Mouse (Mus musculus) heart, embryonic 15.5 days (tissue): Measurements from ENCODE around the gene Nkx2-3. TPM values are rescaled to one million over a fixed set of nuclear protein-coding genes. Genes with fewer than 3 reads are reported as not detected.

Source experiments
- ATAC-seq: fragments of 200-750 bp; cut with Nextera tagmentation; replicated peaks from 2 replicates; pipeline ENCODE4 v1.8.0; 2017; ENCODE audit warnings: low read depth, moderate TSS enrichment; ENCODE audit not compliant: insufficient number of reproducible peaks, insufficient read depth, low FRiP score
- H3K27ac ChIP-seq: fragments of 300-500 bp; sonication (generic); 2 replicates; pipeline ENCODE4 v1.5.1; 2015; ENCODE audit warnings: mild to moderate bottlenecking, inconsistent platforms
- H3K27me3 ChIP-seq: fragments of 300-500 bp; sonication (generic); 2 replicates; pipeline ENCODE4 v1.6.1; 2015; ENCODE audit warnings: inconsistent platforms
- H3K36me3 ChIP-seq: fragments of 300-500 bp; sonication (generic); 2 replicates; pipeline ENCODE4 v1.6.1; 2015; ENCODE audit warnings: mild to moderate bottlenecking, inconsistent platforms
- H3K4me1 ChIP-seq: fragments of 300-500 bp; sonication (generic); replicated peaks from 2 replicates; pipeline ENCODE4 v1.6.1; 2015; ENCODE audit warnings: inconsistent platforms
- H3K4me2 ChIP-seq: fragments of 300-500 bp; sonication (generic); 2 replicates; pipeline ENCODE4 v1.6.1; 2015; ENCODE audit warnings: inconsistent platforms, mild to moderate bottlenecking, moderate library complexity
- H3K4me3 ChIP-seq: fragments of 300-500 bp; sonication (generic); 2 replicates; pipeline ENCODE4 v1.5.1; 2015; ENCODE audit warnings: mild to moderate bottlenecking, inconsistent platforms
- H3K9ac ChIP-seq: fragments of 300-500 bp; sonication (generic); 2 replicates; pipeline ENCODE4 v1.6.1; 2015; ENCODE audit warnings: mild to moderate bottlenecking, inconsistent platforms
- H3K9me3 ChIP-seq: fragments of 300-500 bp; sonication (generic); replicated peaks from 2 replicates; pipeline ENCODE4 v1.6.1; 2016; ENCODE audit warnings: inconsistent platforms
- WGBS: fragments of 180-500 bp; shearing (Covaris S2); methylation state at CpG from one replicate; pipeline ENCODE4 v1.1.7; 2015; ENCODE audit warnings: mixed read lengths; 5-methylcytosine and 5-hydroxymethylcytosine counted together
- polyA plus RNA-seq: library from polyadenylated mRNA; unstranded; fragments of >200 nt; fragmentation: Nextera tagmentation; extraction: Ambion mirVana; gene quantifications from 2 replicates; pipeline ENCODE4 v1.2.1, GENCODE M21; 2015

Nkx2-3 gene
- polyA plus RNA-seq, 1 experiment from 2014 or later: not detected

DNA sequence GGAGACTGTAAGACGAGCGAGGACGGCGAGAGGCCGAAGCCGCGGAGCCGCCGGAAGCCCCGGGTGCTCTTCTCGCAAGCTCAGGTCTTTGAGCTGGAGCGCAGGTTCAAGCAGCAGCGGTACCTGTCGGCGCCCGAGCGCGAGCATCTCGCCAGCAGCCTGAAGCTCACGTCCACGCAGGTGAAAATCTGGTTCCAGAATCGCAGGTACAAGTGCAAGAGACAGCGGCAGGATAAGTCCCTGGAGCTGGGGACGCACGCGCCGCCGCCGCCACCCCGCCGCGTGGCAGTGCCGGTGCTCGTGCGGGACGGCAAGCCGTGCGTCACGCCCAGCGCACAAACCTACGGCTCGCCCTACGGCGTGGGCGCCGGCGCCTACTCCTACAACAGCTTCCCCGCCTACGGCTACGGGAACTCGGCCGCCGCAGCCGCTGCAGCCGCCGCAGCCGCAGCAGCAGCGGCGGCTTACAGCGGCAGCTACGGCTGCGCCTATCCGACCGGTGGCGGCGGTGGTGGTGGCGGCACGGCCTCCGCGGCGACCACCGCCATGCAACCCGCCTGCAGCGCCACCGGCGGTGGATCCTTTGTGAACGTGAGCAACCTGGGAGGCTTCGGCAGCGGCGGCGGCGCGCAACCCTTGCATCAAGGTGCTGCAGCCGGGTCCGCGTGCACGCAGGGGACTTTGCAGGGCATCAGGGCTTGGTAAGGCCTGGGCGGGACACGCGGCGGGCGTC lies 2.4 kb downstream of the Nkx2-3 start:
- H3K36me3 ChIP-seq: no peaks in the 10 kb centered on the region
- H3K27ac ChIP-seq: no peak overlapping the region

DNA sequence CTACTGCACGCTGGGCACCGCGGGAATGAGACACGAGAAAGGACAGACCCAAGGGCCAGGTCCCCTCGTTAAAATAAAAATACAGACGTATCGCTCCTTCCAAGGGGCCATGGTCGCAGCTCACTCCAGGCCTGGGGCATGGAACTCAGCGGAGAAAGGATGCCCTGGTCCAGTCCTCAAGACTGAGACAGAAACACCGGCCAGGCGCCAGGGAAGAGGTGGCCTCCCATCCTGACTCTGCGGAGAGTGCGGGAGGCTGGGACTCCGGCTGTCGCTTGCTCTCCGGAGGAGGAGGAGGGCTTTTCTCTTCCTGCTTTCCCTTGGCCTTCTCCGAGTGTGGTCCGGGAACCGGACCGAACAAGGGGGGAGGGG lies 2.9 kb downstream of the Nkx2-3 start:
- no peak for ATAC-seq
- Histone ChIP-seq H3K4me3 (peak overlapping the region; percentile 34), H3K4me1 (peaks cover 42% of the 10 kb centered on the region), H3K36me3 (no peaks in the 10 kb centered on the region), H3K27me3 (peaks cover 99% of the 10 kb centered on the region), H3K9ac (no peak overlapping the region), H3K27ac (no peak overlapping the region), H3K9me3 (no peaks in the 10 kb centered on the region), H3K4me2 (peak overlapping the region; percentile 63)
- WGBS: under 1% methylated on average over 20 of the region's 20 CpGs

More for the DNA sequence above, 2.4 kb downstream of the Nkx2-3 start:
- no peak for ATAC-seq
- H3K9ac ChIP-seq: no peak overlapping the region
- peaks cover 45% of the 10 kb centered on the region for H3K4me1 ChIP-seq
- peak overlapping the region; percentile 63 for H3K4me2 ChIP-seq
- under 1% methylated on average over 89 of the region's 92 CpGs for WGBS
- H3K9me3 ChIP-seq: no peaks in the 10 kb centered on the region
- peaks cover 99% of the 10 kb centered on the region for H3K27me3 ChIP-seq
- H3K4me3 ChIP-seq: peak overlapping the region; percentile 34

DNA sequence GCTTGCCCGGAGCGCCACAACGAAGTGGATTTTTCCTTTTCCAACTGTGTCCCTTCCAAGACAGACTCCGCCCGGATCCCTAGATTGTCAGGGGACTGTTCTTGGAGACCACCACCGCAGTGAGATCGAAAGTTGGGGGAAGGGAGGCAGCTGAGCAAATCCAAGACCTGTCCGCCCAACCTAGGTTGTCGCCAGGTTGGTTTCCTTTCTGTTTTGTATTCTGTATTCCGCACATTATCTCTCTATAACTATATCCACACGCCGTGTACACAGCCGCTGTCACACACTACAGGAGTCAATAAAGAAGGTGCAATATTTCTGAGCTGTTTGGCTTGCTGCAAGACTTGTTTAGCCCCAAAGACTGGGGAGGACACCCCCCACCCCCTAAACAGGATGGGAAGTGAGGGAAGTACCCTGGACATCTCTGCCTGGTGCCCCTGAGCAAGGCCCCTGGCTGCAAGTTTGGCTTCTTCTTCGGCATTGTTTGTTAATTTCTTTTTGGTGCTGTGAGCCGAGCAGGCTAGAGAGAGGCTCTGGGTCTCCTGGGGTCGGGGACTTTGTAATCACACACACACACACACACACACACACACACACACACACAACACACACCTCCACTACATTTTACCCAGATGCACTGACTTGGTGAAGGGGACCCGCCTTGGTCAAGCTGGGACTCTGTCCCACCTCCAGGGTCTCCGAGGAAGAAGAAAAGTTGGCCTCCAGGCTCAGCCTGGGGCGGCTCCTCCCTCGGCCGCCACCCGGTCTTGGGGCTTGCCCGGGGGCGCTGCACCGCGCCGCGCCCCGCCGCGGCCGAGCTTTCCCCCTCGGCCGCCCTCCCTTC lies 3.7 kb downstream of the Nkx2-3 start:
- Histone ChIP-seq H3K27ac (no peak overlapping the region), H3K4me1 (peaks cover 37% of the 10 kb centered on the region), H3K9me3 (no peaks in the 10 kb centered on the region), H3K36me3 (no peaks in the 10 kb centered on the region), H3K4me3 (peak overlapping the region; percentile 34), H3K4me2 (peak overlapping the region; percentile 63), H3K9ac (peak overlapping the region; percentile 29; the same call in 1 of the 2 replicates), H3K27me3 (peaks cover 99% of the 10 kb centered on the region)
- 0 out of 2 replicates have a peak, but pooled peaks have one; percentile 14 for ATAC-seq
- WGBS: under 1% methylated on average over 34 of the region's 34 CpGs

DNA sequence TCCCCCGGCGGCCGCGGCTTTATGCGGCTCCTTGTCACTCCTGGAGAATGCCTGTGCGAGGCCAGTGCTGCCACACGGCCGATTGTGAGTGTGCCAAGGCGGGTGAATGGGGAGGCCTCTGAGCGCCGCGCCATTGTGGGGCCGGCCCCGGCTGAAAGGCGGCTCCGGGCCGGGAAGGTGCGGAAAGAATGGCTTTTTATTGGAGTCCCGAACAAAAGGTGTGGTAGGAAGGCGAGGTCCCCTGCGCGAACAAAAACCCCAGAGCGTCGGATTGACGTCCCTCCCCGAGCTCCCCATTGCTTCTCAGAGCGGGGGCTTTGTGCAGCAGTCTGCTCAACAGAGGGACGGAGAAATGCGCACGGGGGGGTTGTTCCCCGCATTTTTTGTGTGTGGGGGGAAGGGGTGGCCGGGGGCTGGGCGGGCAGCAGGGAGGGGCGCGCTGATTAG lies 4.3 kb downstream of the Nkx2-3 start:
- peaks cover 37% of the 10 kb centered on the region for H3K4me1 ChIP-seq
- H3K4me3 ChIP-seq: peak overlapping the region; percentile 34
- peak overlapping the region; percentile 29; the same call in 1 of the 2 replicates for H3K9ac ChIP-seq
- 0 out of 2 replicates have a peak, but pooled peaks have one; percentile 25 for ATAC-seq
- no peak overlapping the region for H3K27ac ChIP-seq
- H3K4me2 ChIP-seq: peak overlapping the region; percentile 63
- no peaks in the 10 kb centered on the region for H3K36me3 ChIP-seq
- H3K27me3 ChIP-seq: peaks cover 99% of the 10 kb centered on the region
- 1% methylated on average over 35 of the region's 35 CpGs for WGBS
- H3K9me3 ChIP-seq: no peaks in the 10 kb centered on the region

DNA sequence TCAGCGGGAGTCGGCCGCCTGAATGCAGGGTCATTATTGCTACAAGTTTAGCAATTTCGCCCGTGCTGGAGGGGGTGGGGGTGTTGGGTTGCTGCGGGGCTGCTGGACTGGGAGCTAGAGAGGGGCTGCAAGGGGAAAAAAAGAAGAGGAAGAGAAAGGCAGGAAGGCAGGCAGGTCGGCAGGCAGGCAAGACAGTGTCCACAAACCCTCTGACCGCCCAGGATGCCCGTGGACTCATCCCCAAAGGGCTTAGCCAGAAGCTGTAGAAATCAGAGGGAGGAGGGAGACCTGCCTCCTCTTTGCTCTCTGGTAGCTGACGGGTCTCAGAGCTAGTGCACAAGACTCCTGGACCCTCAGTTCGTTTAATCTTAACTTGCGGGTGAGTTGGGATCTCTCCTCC lies 4.8 kb downstream of the Nkx2-3 start:
- WGBS: under 1% methylated on average over 12 of the region's 12 CpGs
- Histone ChIP-seq H3K36me3 (no peaks in the 10 kb centered on the region), H3K9me3 (no peaks in the 10 kb centered on the region), H3K4me2 (peak overlapping the region; percentile 63), H3K27me3 (peaks cover 99% of the 10 kb centered on the region), H3K4me3 (peak overlapping the region; percentile 34), H3K27ac (no peak overlapping the region), H3K9ac (no peak overlapping the region), H3K4me1 (peaks cover 35% of the 10 kb centered on the region)
- ATAC-seq: no peak

DNA sequence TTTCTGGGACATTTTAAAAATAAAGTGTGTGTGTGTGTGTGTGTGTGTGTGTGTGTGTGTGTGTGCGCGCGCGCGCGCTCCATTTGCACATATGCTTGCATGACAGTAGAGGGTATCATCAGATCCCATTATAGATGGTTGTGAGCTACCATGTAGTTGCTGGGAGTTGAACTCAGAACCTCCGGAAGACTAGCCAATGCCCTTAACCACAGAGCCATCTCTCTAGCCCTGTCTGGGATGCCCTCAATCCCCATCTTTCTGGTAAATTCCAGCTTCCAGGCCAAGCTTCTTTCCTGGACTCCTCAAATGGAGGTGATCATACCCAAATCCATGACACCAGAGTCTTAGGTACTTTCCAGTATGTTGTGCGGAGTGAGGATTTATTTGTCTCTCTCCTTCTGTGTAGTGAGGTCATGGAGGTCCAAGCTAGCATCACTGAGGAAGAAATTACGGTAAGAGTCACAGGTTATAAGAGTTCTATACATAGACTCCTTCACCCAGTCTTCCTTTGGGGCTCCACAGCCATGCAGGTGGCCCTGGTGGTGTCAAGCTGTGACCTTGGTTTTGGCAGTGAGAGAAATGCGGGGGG lies 5.7 kb downstream of the Nkx2-3 start:
- H3K27ac ChIP-seq: no peak overlapping the region
- 41% methylated on average over 10 of the region's 10 CpGs for WGBS
- H3K27me3 ChIP-seq: peaks cover 99% of the 10 kb centered on the region
- no peak overlapping the region for H3K4me3 ChIP-seq
- H3K4me1 ChIP-seq: peaks cover 25% of the 10 kb centered on the region
- no peak overlapping the region for H3K9ac ChIP-seq
- H3K36me3 ChIP-seq: no peaks in the 10 kb centered on the region
- no peaks in the 10 kb centered on the region for H3K9me3 ChIP-seq
- no peak overlapping the region for H3K4me2 ChIP-seq
- ATAC-seq: no peak

DNA sequence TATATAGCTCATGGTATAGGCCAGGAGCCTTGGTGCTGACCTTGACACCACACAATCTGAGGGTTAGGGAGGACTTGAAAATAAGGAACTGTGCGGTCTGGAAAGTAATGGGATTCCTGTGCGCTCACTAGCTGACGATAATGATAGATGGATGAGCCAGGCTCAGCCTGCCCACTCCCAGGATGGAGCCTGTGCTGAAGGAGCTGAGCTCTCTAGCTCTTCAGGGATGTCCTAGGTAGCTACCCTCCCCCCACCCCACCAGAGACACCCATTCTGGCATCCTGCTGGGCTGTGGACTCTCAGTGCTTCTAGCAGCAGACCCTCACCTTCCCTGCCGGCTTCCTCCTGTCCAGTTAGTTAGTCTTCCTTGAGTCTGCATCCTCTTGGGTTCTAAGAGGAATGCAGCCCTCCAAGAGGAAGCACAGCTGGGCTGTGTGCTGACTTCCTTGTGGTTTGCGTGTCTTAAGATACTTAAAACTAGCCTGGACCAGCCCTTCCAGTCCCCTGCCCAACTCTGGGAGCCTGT lies 6.4 kb downstream of the Nkx2-3 start:
- no peak for ATAC-seq
- Histone ChIP-seq H3K9ac (no peak overlapping the region), H3K27ac (no peak overlapping the region), H3K27me3 (peaks cover 99% of the 10 kb centered on the region), H3K36me3 (no peaks in the 10 kb centered on the region), H3K4me3 (no peak overlapping the region), H3K9me3 (no peaks in the 10 kb centered on the region), H3K4me1 (peaks cover 24% of the 10 kb centered on the region), H3K4me2 (no peak overlapping the region)
- 1% methylated on average over 5 of the region's 5 CpGs for whole genome bisulfite sequencing

DNA sequence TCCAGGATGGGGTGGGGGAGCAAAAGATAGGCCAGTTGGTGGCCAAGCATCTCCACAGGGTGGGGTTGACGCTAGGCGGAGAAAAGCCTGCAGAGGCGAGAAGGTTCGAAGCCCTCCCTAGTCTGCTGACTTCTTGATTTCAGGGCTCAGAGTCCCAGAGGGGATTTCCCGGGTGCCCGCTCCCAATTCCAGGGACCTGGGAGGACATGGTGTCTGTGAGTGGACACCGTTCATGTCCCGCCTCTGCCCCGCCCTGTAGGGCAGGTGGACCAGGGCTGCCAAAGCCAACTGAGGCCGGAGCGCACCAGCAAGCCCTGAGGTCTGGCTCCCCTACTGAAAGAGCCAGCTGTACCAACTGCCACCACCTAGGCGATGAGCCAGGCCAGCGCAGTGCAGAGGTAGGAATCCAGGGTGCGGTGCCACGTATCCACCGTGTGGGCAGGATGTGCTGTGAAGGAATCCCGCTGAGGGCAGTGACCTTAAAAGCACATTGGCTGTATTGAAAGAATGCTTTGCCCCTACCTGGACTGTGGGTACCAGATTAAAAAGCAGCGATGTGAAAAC lies 7.9 kb downstream of the Nkx2-3 start:
- WGBS: 7% methylated on average over 18 of the region's 18 CpGs
- H3K36me3 ChIP-seq: no peaks in the 10 kb centered on the region

DNA sequence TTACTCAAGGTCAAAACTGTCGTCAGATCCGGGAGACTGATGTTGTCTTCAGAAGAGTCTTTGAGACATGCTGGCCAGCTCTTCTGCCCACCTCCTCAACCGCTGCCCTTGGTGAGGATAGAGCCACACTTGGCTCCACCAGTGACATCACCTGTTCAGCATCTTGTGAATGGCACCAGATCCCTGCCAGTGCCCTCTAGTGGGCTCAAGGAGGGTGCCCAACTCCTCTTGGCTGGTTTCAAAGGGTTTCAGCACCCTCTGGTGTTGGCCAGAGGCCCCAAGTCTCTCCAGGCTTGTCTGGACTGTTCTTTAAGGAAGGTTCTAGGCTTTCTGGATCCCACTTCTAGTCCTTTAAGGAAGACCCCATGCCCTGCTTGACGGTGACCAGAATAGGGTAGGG lies 11.8 kb downstream of the Nkx2-3 start:
- H3K27me3 ChIP-seq: peaks cover 86% of the 10 kb centered on the region
- H3K9me3 ChIP-seq: no peaks in the 10 kb centered on the region
- no peaks in the 10 kb centered on the region for H3K4me1 ChIP-seq
- 39% methylated on average over 4 of the region's 4 CpGs for WGBS
- H3K9ac ChIP-seq: no peak overlapping the region
- no peak overlapping the region for H3K27ac ChIP-seq
- H3K4me2 ChIP-seq: no peak overlapping the region
- ATAC-seq: 0 out of 2 replicates have a peak, but pooled peaks have one; percentile 22
- no peak overlapping the region for H3K4me3 ChIP-seq
- no peaks in the 10 kb centered on the region for H3K36me3 ChIP-seq

More for the DNA sequence above, 7.9 kb downstream of the Nkx2-3 start:
- Histone ChIP-seq H3K4me1 (peaks cover 13% of the 10 kb centered on the region), H3K4me3 (no peak overlapping the region), H3K9ac (no peak overlapping the region), H3K9me3 (no peaks in the 10 kb centered on the region), H3K27ac (no peak overlapping the region), H3K4me2 (no peak overlapping the region), H3K27me3 (peaks cover 99% of the 10 kb centered on the region)
- no peak for ATAC-seq

DNA sequence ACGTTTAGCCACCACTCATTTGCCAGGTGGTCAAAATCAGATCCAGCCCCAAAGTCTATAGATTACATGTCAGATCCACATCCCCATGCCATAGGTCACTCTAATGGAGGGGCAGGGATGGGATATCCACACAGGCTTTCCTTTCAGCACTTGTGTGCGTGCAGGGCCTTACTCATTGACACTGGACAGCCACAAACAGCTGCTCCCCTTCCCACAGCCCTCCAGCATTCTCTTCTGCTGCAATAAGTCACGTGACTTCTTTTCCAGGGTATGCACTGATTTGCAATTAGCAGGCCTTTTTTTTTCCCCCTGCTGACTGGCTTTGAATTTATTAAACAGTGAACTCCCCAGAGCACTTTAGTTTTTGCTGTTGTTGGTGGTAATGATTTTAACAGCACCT lies 14.0 kb downstream of the Nkx2-3 start:
- Histone ChIP-seq H3K9me3 (no peaks in the 10 kb centered on the region), H3K4me3 (no peak overlapping the region), H3K27me3 (peaks cover 73% of the 10 kb centered on the region), H3K36me3 (no peaks in the 10 kb centered on the region), H3K4me1 (no peaks in the 10 kb centered on the region), H3K4me2 (no peak overlapping the region), H3K9ac (no peak overlapping the region), H3K27ac (no peak overlapping the region)
- 39% methylated on average over 3 of the region's 3 CpGs for WGBS
- no peak for ATAC-seq

DNA sequence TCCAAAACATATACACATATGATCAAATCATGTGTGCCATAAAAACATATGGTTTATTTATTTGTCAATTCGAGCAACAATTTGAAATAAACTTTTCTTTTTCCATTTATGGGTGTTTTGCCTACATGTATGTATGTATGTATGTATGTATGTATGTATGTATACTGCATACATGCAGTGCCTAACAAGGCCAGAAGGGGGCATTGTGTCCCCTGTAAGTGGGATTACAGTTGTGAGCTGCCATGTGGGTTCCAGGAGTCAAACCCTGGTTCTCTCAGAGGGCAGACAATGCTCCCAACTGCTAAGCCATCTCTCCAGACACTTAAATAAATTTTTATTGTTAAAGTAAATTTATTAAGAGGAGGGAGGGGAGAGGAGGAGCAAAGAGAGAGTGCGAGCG lies 15.2 kb downstream of the Nkx2-3 start:
- Histone ChIP-seq H3K27me3 (peaks cover 61% of the 10 kb centered on the region), H3K9me3 (no peaks in the 10 kb centered on the region)
- 94% methylated on average over 3 of the region's 3 CpGs for WGBS

More for the DNA sequence above, 15.2 kb downstream of the Nkx2-3 start:
- H3K4me3 ChIP-seq: no peak overlapping the region
- no peak overlapping the region for H3K4me2 ChIP-seq
- no peaks in the 10 kb centered on the region for H3K4me1 ChIP-seq
- H3K9ac ChIP-seq: no peak overlapping the region
- no peak overlapping the region for H3K27ac ChIP-seq
- ATAC-seq: no peak
- no peaks in the 10 kb centered on the region for H3K36me3 ChIP-seq
